Mouse (Mus musculus): ENCODE measurements around the gene Mast4. TPM values are rescaled to one million over a fixed set of nuclear protein-coding genes. Genes with fewer than 3 reads are reported as not detected.

Gene Mast4
- polyA plus RNA-seq, 1 experiment from 2014 or later = 33.0 TPM

GRCm38 (mm10) chr13:103302508-103302907, 31.8 kb downstream of the Mast4 start:
- no peak for ATAC-seq (ENCODE audit: low read depth)
- Histone ChIP-seq H3K27ac (ENCODE audit: low read depth, low read length) (no peak overlapping the region), H3K4me1 (ENCODE audit: control insufficient read depth, insufficient read depth, low read length) (no peaks in the 10 kb centered on the region), H3K36me3 (ENCODE audit: control insufficient read depth, insufficient read depth, low read length) (no peaks in the 10 kb centered on the region), H3K9me3 (ENCODE audit: control insufficient read depth, low read length) (no peaks in the 10 kb centered on the region), H3K27me3 (ENCODE audit: control insufficient read depth, insufficient read depth, low read length) (no peaks in the 10 kb centered on the region), H3K4me2 (ENCODE audit: low read depth, low read length) (no peak overlapping the region), H3K9ac (replicated peaks; ENCODE audit: low read depth, low read length) (no peak overlapping the region), H3K4me3 (ENCODE audit: low read depth, low read length) (no peak overlapping the region)
- WGBS = 43% methylated on average over 6 of the region's 6 CpGs

- no peak overlapping the region for H3K9ac ChIP-seq (replicated peaks; ENCODE audit: low read depth, low read length)
- ATAC-seq (ENCODE audit: low read depth) = no peak
- H3K27ac ChIP-seq (ENCODE audit: low read depth, low read length) = no peak overlapping the region
- no peak overlapping the region for H3K4me3 ChIP-seq (ENCODE audit: low read depth, low read length)
- H3K27me3 ChIP-seq (ENCODE audit: control insufficient read depth, insufficient read depth, low read length) = no peaks in the 10 kb centered on the region
- H3K4me2 ChIP-seq (ENCODE audit: low read depth, low read length) = no peak overlapping the region
- no peaks in the 10 kb centered on the region for H3K4me1 ChIP-seq (ENCODE audit: control insufficient read depth, insufficient read depth, low read length)
- WGBS = 90% methylated on average over 2 of the region's 2 CpGs
- no peaks in the 10 kb centered on the region for H3K9me3 ChIP-seq (ENCODE audit: control insufficient read depth, low read length)
- no peaks in the 10 kb centered on the region for H3K36me3 ChIP-seq (ENCODE audit: control insufficient read depth, insufficient read depth, low read length)
Measured at GRCm38 (mm10) chr13:103302077-103302476, 32.2 kb downstream of the Mast4 start.

GRCm38 (mm10) chr13:103294424-103294823, 39.9 kb downstream of the Mast4 start:
- no peak overlapping the region for H3K27ac ChIP-seq (ENCODE audit: low read depth, low read length)
- 92% methylated on average over 13 of the region's 13 CpGs for WGBS
- H3K4me1 ChIP-seq (ENCODE audit: control insufficient read depth, insufficient read depth, low read length) = no peaks in the 10 kb centered on the region
- no peaks in the 10 kb centered on the region for H3K27me3 ChIP-seq (ENCODE audit: control insufficient read depth, insufficient read depth, low read length)
- no peaks in the 10 kb centered on the region for H3K9me3 ChIP-seq (ENCODE audit: control insufficient read depth, low read length)
- ATAC-seq (ENCODE audit: low read depth) = no peak
- no peaks in the 10 kb centered on the region for H3K36me3 ChIP-seq (ENCODE audit: control insufficient read depth, insufficient read depth, low read length)
- H3K4me2 ChIP-seq (ENCODE audit: low read depth, low read length) = no peak overlapping the region
- no peak overlapping the region for H3K9ac ChIP-seq (replicated peaks; ENCODE audit: low read depth, low read length)
- H3K4me3 ChIP-seq (ENCODE audit: low read depth, low read length) = no peak overlapping the region

GRCm38 (mm10) chr13:103293121-103293520, 41.2 kb downstream of the Mast4 start:
- H3K4me3 ChIP-seq (ENCODE audit: low read depth, low read length) = no peak overlapping the region
- H3K9me3 ChIP-seq (ENCODE audit: control insufficient read depth, low read length) = no peaks in the 10 kb centered on the region
- no peaks in the 10 kb centered on the region for H3K27me3 ChIP-seq (ENCODE audit: control insufficient read depth, insufficient read depth, low read length)
- no peaks in the 10 kb centered on the region for H3K4me1 ChIP-seq (ENCODE audit: control insufficient read depth, insufficient read depth, low read length)
- H3K4me2 ChIP-seq (ENCODE audit: low read depth, low read length) = no peak overlapping the region
- no peak for ATAC-seq (ENCODE audit: low read depth)
- no peak overlapping the region for H3K9ac ChIP-seq (replicated peaks; ENCODE audit: low read depth, low read length)
- no peaks in the 10 kb centered on the region for H3K36me3 ChIP-seq (ENCODE audit: control insufficient read depth, insufficient read depth, low read length)
- whole genome bisulfite sequencing = 59% methylated on average over 1 of the region's 1 CpGs
- H3K27ac ChIP-seq (ENCODE audit: low read depth, low read length) = no peak overlapping the region

GRCm38 (mm10) chr13:103291098-103291497, 43.2 kb downstream of the Mast4 start:
- Histone ChIP-seq H3K27ac (ENCODE audit: low read depth, low read length) (no peak overlapping the region), H3K27me3 (ENCODE audit: control insufficient read depth, insufficient read depth, low read length) (no peaks in the 10 kb centered on the region), H3K9me3 (ENCODE audit: control insufficient read depth, low read length) (no peaks in the 10 kb centered on the region), H3K9ac (replicated peaks; ENCODE audit: low read depth, low read length) (no peak overlapping the region), H3K4me1 (ENCODE audit: control insufficient read depth, insufficient read depth, low read length) (no peaks in the 10 kb centered on the region), H3K4me2 (ENCODE audit: low read depth, low read length) (no peak overlapping the region), H3K36me3 (ENCODE audit: control insufficient read depth, insufficient read depth, low read length) (no peaks in the 10 kb centered on the region), H3K4me3 (ENCODE audit: low read depth, low read length) (no peak overlapping the region)
- ATAC-seq (ENCODE audit: low read depth) = no peak
- 84% methylated on average over 4 of the region's 4 CpGs for WGBS

GRCm38 (mm10) chr13:103285821-103286220, 48.5 kb downstream of the Mast4 start:
- Histone ChIP-seq H3K4me2 (ENCODE audit: low read depth, low read length) (no peak overlapping the region), H3K27ac (ENCODE audit: low read depth, low read length) (no peak overlapping the region), H3K36me3 (ENCODE audit: control insufficient read depth, insufficient read depth, low read length) (no peaks in the 10 kb centered on the region), H3K27me3 (ENCODE audit: control insufficient read depth, insufficient read depth, low read length) (no peaks in the 10 kb centered on the region), H3K9me3 (ENCODE audit: control insufficient read depth, low read length) (no peaks in the 10 kb centered on the region), H3K4me3 (ENCODE audit: low read depth, low read length) (no peak overlapping the region), H3K4me1 (ENCODE audit: control insufficient read depth, insufficient read depth, low read length) (no peaks in the 10 kb centered on the region), H3K9ac (replicated peaks; ENCODE audit: low read depth, low read length) (no peak overlapping the region)
- WGBS = 91% methylated on average over 5 of the region's 5 CpGs
- no peak for ATAC-seq (ENCODE audit: low read depth)

GRCm38 (mm10) chr13:103285036-103285435, 49.3 kb downstream of the Mast4 start:
- H3K27ac ChIP-seq (ENCODE audit: low read depth, low read length) = no peak overlapping the region
- H3K9me3 ChIP-seq (ENCODE audit: control insufficient read depth, low read length) = no peaks in the 10 kb centered on the region
- H3K9ac ChIP-seq (replicated peaks; ENCODE audit: low read depth, low read length) = no peak overlapping the region
- H3K27me3 ChIP-seq (ENCODE audit: control insufficient read depth, insufficient read depth, low read length) = no peaks in the 10 kb centered on the region
- no peaks in the 10 kb centered on the region for H3K36me3 ChIP-seq (ENCODE audit: control insufficient read depth, insufficient read depth, low read length)
- no peak overlapping the region for H3K4me3 ChIP-seq (ENCODE audit: low read depth, low read length)
- H3K4me1 ChIP-seq (ENCODE audit: control insufficient read depth, insufficient read depth, low read length) = no peaks in the 10 kb centered on the region
- no peak for ATAC-seq (ENCODE audit: low read depth)
- no peak overlapping the region for H3K4me2 ChIP-seq (ENCODE audit: low read depth, low read length)
- WGBS = 88% methylated on average over 7 of the region's 7 CpGs

GRCm38 (mm10) chr13:103270856-103271391, 63.4 kb downstream of the Mast4 start:
- Histone ChIP-seq H3K36me3 (ENCODE audit: control insufficient read depth, insufficient read depth, low read length) (no peaks in the 10 kb centered on the region), H3K9ac (replicated peaks; ENCODE audit: low read depth, low read length) (no peak overlapping the region), H3K27me3 (ENCODE audit: control insufficient read depth, insufficient read depth, low read length) (no peaks in the 10 kb centered on the region), H3K4me1 (ENCODE audit: control insufficient read depth, insufficient read depth, low read length) (no peaks in the 10 kb centered on the region), H3K9me3 (ENCODE audit: control insufficient read depth, low read length) (no peaks in the 10 kb centered on the region), H3K27ac (ENCODE audit: low read depth, low read length) (no peak overlapping the region), H3K4me2 (ENCODE audit: low read depth, low read length) (no peak overlapping the region), H3K4me3 (ENCODE audit: low read depth, low read length) (no peak overlapping the region)
- 90% methylated on average over 9 of the region's 9 CpGs for WGBS
- no peak for ATAC-seq (ENCODE audit: low read depth)

GRCm38 (mm10) chr13:103262707-103263106, 71.6 kb downstream of the Mast4 start:
- Histone ChIP-seq H3K4me3 (ENCODE audit: low read depth, low read length) (no peak overlapping the region), H3K9me3 (ENCODE audit: control insufficient read depth, low read length) (no peaks in the 10 kb centered on the region), H3K36me3 (ENCODE audit: control insufficient read depth, insufficient read depth, low read length) (no peaks in the 10 kb centered on the region), H3K27me3 (ENCODE audit: control insufficient read depth, insufficient read depth, low read length) (no peaks in the 10 kb centered on the region), H3K9ac (replicated peaks; ENCODE audit: low read depth, low read length) (no peak overlapping the region), H3K4me2 (ENCODE audit: low read depth, low read length) (no peak overlapping the region), H3K27ac (ENCODE audit: low read depth, low read length) (no peak overlapping the region), H3K4me1 (ENCODE audit: control insufficient read depth, insufficient read depth, low read length) (no peaks in the 10 kb centered on the region)
- 81% methylated on average over 3 of the region's 3 CpGs for WGBS
- no peak for ATAC-seq (ENCODE audit: low read depth)
